Mouse (Mus musculus) heart, adult 2 months (tissue): ENCODE data around the gene Ints11. TPM values are rescaled to one million over a fixed set of nuclear protein-coding genes. Genes with fewer than 3 reads are reported as not detected.

ENCODE experiments used
- DNase-seq, 2 experiments: peaks; one replicate each; pipeline ENCODE4 v3.0.0; 2021
- H3K27ac ChIP-seq: fragments of 200-600 bp; 2 replicates; pipeline ENCODE4 v1.8.1; 2022
- H3K27me3 ChIP-seq: fragments of 200-500 bp; 2 replicates; pipeline ENCODE4 v1.6.1; 2012; ENCODE audit warnings: mild to moderate bottlenecking, low read length, inconsistent platforms, mixed read lengths; ENCODE audit not compliant: control insufficient read depth, insufficient read depth
- H3K36me3 ChIP-seq: fragments of 200-500 bp; 2 replicates; pipeline ENCODE4 v1.6.1; 2012; ENCODE audit warnings: low read length, inconsistent platforms; ENCODE audit not compliant: control insufficient read depth, insufficient read depth
- H3K4me1 ChIP-seq: fragments of 200-500 bp; 2 replicates; pipeline ENCODE4 v1.6.1; 2011; ENCODE audit warnings: low read length; ENCODE audit not compliant: control insufficient read depth, insufficient read depth
- H3K4me3 ChIP-seq: fragments of 200-600 bp; 2 replicates; pipeline ENCODE4 v1.8.1; 2022
- H3K79me2 ChIP-seq: fragments of 200-500 bp; replicated peaks from 2 replicates; pipeline ENCODE4 v1.6.1; 2012; ENCODE audit warnings: mild to moderate bottlenecking, inconsistent platforms, low read length, moderate library complexity, mixed read lengths; ENCODE audit not compliant: control insufficient read depth, insufficient read depth
- H3K9ac ChIP-seq: fragments of 200-500 bp; 2 replicates; pipeline ENCODE4 v1.6.1; 2012; ENCODE audit warnings: low read depth, mild to moderate bottlenecking, control low read depth, inconsistent platforms, low read length, mixed read lengths
- CTCF ChIP-seq: fragments of 200-600 bp; IDR thresholded peaks from 2 replicates; pipeline ENCODE4 v1.8.1; 2022; ENCODE audit warnings: antibody characterized with exemption, mild to moderate bottlenecking, moderate library complexity
- EP300 ChIP-seq: fragments of 200-500 bp; IDR thresholded peaks from 2 replicates; pipeline ENCODE4 v1.6.1; 2011; ENCODE audit warnings: low read depth, low read length, control low read depth; ENCODE audit not compliant: insufficient read depth
- POLR2A ChIP-seq: fragments of 200-500 bp; IDR thresholded peaks from 2 replicates; pipeline ENCODE4 v1.6.1; 2011; ENCODE audit warnings: mild to moderate bottlenecking, low read depth, low read length, control low read depth; ENCODE audit not compliant: insufficient read depth
- WGBS: fragments of 180-500 bp; shearing (Covaris S2); methylation state at CpG from one replicate; pipeline ENCODE4 v1.1.7; 2018; 5-methylcytosine and 5-hydroxymethylcytosine counted together
- intact Hi-C: fragments of 180-260 bp; cut with DNase I; formaldehyde crosslinking; loops from one replicate; pipeline ENCODE4 v1.15.1; 2025
- polyA plus RNA-seq: library from polyadenylated mRNA; depleted of rRNA; stranded (reverse); fragments of >200 nt; gene quantifications from 2 replicates; pipeline ENCODE4 v1.2.3, GENCODE M21; 2012
- total RNA-seq, 2 experiments: library from RNA; stranded (reverse); gene quantifications; 2 replicates each; pipeline ENCODE4 v1.2.3; 2021

Gene Ints11
- total and polyA plus RNA-seq, 3 experiments = 15.3 to 17.4 (median 15.8) TPM

DNA sequence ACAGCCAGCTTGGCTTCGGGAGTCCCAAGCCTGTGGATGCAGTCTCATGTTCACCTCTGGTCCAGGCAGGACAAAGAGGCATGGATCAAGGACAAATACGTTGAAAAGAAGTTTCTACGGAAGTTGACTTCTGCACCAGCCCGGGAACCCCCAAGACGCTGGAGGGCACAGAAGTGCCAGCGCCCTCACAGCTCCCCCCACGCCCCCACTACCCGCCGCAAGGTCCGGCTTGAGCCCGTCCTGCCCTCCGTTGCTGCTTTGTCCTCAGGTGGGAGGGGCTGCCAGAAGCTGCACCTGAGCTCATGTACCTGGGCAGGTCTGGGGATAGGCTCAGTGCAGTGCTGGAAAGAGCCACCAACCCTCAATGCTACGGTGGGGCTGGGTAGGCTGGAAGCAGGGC is 33.9 kb downstream of the Ints11 start:
- H3K79me2 ChIP-seq = no peaks in the 10 kb centered on the region
- H3K9ac ChIP-seq = no peak overlapping the region
- H3K4me3 ChIP-seq = no peak overlapping the region
- no peak overlapping the region for H3K27ac ChIP-seq
- H3K4me1 ChIP-seq = peaks cover 5% of the 10 kb centered on the region; the same call in 1 of the 2 replicates
- WGBS = 98% methylated on average over 13 of the region's 13 CpGs
- no peak for TF ChIP-seq EP300
- no peak for TF ChIP-seq CTCF
- TF ChIP-seq POLR2A = no peak
- H3K27me3 ChIP-seq = no peaks in the 10 kb centered on the region
- H3K36me3 ChIP-seq = peaks cover 2% of the 10 kb centered on the region; the same call in 1 of the 2 replicates
- DNase-seq = no peak
- intact Hi-C loops = no loop called here

DNA sequence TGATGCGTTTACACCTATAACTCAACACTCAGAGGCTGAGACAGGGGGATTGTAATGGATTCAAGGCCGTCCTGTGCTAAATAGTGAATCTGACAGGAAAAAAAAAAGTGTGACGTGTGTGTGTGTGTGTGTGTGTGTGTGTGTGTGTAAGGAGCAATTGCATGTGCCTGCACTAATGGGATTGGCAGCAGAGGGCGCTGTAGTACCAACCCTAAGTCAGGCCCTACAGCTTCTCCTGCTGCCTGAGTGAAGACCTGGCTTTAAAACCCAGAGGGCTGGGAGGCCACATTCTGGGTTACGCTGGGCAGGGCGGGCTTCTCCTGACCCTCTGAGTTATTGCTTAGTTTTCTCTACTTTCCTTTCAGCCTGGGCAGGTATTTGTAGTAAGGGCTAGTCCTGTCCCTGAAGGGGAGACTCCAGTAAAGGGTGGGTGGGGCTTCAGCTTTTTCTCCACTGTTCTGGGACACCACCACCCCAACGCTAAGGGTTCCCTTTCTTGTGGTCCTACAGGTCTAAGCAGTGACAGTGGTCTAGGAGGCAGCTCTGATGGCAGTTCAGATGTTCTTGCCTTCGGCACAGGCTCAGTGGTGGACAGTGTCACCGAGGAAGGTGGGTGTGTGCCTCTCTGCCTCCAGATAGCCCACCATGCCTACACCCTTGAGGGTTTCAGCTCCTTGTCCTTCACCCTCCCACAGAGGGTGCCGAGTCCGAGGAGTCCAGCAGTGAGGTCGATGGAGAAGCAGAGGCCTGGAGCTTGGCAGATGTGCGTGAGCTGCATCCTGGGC is 35.2 kb downstream of the Ints11 start:
- H3K9ac ChIP-seq = no peak overlapping the region
- peaks cover 2% of the 10 kb centered on the region; the same call in 1 of the 2 replicates for H3K36me3 ChIP-seq
- no peaks in the 10 kb centered on the region for H3K27me3 ChIP-seq
- 92% methylated on average over 13 of the region's 13 CpGs for WGBS
- no peak overlapping the region for H3K27ac ChIP-seq
- no peak for TF ChIP-seq EP300
- TF ChIP-seq POLR2A = no peak
- peak; percentile 34 for TF ChIP-seq CTCF
- peak; percentile 4 to 19 for DNase-seq
- intact Hi-C loops = no loop called here
- H3K4me1 ChIP-seq = peaks cover 5% of the 10 kb centered on the region; the same call in 1 of the 2 replicates
- no peak overlapping the region for H3K4me3 ChIP-seq
- no peaks in the 10 kb centered on the region for H3K79me2 ChIP-seq

DNA sequence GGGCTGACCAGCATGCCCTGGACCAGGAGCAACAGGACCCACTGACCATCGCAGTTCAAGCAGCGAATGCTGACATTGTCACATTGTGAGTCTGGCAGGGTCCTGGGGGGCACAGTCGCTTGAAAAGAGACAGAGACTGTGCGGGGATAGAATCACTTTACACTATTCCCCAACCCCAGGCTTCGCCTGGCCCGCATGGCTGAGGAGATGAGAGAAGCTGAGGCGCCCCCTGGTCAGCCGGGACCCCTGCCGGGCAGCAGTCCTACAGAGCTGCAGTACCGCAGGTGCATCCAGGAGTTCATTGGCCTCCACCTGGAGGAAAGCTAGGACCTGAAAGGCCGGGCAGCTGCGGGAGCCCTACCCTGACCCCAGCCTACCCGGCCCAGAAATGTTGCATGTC is 36.3 kb downstream of the Ints11 start:
- no peaks in the 10 kb centered on the region for H3K27me3 ChIP-seq
- peaks cover 2% of the 10 kb centered on the region; the same call in 1 of the 2 replicates for H3K36me3 ChIP-seq
- DNase-seq = peak in 1 of 2 experiments; percentile 2
- intact Hi-C loops = no loop called here
- peaks cover 5% of the 10 kb centered on the region; the same call in 1 of the 2 replicates for H3K4me1 ChIP-seq
- WGBS = 90% methylated on average over 13 of the region's 13 CpGs
- no peak overlapping the region for H3K4me3 ChIP-seq
- no peaks in the 10 kb centered on the region for H3K79me2 ChIP-seq
- no peak overlapping the region for H3K9ac ChIP-seq
- TF ChIP-seq CTCF (no peak), POLR2A (no peak), EP300 (no peak)
- no peak overlapping the region for H3K27ac ChIP-seq

DNA sequence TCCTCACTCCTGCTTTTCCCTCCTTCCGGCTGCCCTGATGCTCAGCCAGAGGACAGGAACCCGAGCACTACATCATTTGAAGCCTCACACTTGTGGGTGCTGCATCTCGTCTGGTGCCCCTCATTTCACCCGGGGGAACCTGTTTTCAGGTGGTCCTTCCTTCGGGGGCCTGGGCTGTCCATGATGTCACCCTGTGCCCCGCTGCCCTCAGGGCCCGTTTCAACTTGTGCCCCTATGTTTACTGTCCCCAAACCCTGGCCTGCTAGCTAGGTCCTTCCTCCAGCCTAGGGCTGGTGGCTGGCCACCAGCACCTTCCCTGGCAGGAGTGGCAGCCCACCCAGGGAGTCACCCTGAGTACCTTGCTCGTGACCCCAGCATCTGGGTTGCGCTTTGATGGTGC is 36.8 kb downstream of the Ints11 start:
- Histone ChIP-seq H3K36me3 (no peaks in the 10 kb centered on the region), H3K4me3 (no peak overlapping the region), H3K9ac (no peak overlapping the region), H3K4me1 (peaks cover 3% of the 10 kb centered on the region; the same call in 1 of the 2 replicates), H3K27ac (no peak overlapping the region), H3K79me2 (no peaks in the 10 kb centered on the region), H3K27me3 (no peaks in the 10 kb centered on the region)
- peak in 1 of 2 experiments; percentile 1 for DNase-seq
- WGBS = 87% methylated on average over 9 of the region's 9 CpGs
- intact Hi-C loops = no loop called here
- no peak for TF ChIP-seq CTCF
- no peak for TF ChIP-seq POLR2A
- TF ChIP-seq EP300 = no peak

DNA sequence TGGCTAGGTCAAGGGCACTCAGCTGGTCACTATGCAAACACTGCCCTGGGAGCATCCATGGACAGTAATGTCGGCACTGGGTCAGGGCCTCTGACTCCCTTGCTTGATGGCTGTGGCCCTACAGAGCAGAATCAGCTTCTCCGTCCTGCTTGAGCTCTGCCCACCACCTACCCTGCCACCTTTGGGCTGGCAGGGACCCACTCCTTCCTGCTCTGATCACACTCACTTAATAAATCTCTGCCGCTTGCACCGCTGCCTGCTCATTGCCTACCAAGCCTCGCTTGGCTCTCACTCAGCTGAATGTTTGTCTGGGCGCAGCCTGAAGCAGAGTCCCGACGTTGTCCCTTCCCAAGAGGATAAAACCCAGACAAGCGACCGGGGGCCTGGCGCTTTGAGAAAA is 37.7 kb downstream of the Ints11 start:
- no peak for DNase-seq
- H3K4me1 ChIP-seq = no peaks in the 10 kb centered on the region
- no peak overlapping the region for H3K4me3 ChIP-seq
- WGBS = 72% methylated on average over 11 of the region's 11 CpGs
- no peak overlapping the region for H3K9ac ChIP-seq
- no peak for TF ChIP-seq EP300
- TF ChIP-seq CTCF = no peak
- no peak for TF ChIP-seq POLR2A
- no peaks in the 10 kb centered on the region for H3K27me3 ChIP-seq
- H3K36me3 ChIP-seq = no peaks in the 10 kb centered on the region
- H3K79me2 ChIP-seq = no peaks in the 10 kb centered on the region
- intact Hi-C loops = no loop called here
- H3K27ac ChIP-seq = no peak overlapping the region

DNA sequence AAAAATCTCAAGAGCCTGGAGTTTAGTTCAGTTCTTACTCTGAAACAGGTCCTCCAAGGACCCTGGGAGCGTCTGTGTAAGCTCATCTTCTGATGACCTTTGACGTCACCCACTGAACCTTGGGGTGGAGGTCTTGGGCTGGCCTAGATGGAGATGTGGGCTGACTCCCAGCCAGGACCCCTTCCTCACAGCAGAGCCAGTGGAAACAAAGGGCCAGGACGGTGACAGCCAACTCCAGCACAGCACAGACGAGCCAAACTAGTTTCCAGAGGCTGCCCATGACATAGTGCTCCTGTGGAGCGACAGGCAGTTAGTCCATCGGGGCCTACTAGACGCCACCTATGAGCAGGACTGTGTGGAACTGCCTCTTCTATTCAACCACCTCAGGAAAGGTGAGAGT is 38.9 kb downstream of the Ints11 start:
- 71% methylated on average over 7 of the region's 7 CpGs for WGBS
- peak in 1 of 2 experiments; percentile 16 for DNase-seq
- Histone ChIP-seq H3K9ac (no peak overlapping the region), H3K4me3 (no peak overlapping the region), H3K36me3 (no peaks in the 10 kb centered on the region), H3K27ac (no peak overlapping the region), H3K27me3 (no peaks in the 10 kb centered on the region), H3K79me2 (no peaks in the 10 kb centered on the region), H3K4me1 (no peaks in the 10 kb centered on the region)
- TF ChIP-seq POLR2A = no peak
- TF ChIP-seq EP300 = no peak
- no peak for TF ChIP-seq CTCF
- intact Hi-C loops = no loop called here
